ENCODE assay signal across 8 mouse cellular contexts in the genomic region with DNA sequence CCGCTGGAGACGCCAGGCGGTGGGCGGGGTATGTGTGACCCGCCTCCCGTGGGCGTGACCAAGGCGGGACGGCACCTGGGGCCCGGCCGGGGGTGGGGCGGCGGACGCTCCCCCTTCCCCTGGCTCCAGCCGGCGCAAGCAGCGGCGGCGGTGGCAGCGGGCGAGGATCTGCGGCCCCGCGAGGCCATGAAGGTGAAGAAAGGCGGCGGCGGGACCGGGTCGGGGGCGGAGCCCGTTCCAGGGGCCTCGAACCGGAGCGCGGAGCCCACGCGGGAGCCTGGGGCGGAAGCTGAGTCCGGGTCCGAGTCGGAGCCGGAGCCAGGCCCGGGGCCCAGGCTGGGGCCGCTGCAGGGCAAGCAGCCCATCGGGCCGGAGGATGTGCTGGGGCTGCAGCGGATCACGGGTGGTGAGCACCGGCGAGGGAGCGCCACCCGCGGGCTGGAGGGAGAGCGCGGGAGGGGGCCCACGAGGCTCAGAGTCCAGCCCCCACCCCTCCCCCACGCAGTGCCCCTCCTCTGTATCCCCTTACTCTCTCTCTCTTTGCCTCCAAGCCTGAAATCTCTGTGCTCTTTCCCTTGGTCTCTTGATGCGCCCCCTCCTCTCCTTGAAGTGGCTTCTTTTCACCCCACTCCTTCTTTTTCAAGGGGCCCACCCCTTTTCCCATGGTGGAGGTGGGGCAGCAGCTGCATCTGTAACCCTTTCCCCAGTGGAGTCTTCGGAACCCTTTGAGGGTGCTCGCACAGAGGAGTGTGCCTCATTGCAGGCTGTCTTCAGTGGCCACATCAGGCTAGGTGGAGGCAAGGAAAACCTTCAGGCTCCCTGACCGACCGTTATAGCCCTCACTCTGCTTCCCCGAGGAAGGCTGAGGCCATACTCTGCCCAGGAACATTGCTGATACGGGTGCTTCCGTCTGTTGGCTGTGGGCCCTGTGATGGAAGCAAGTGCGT. TPM values are rescaled to one million over a fixed set of nuclear protein-coding genes. Genes with fewer than 3 reads are reported as not detected.
A peak's percentile ranks its signal among the peaks of the same experiment; 100 is the strongest.
DNase-seq lines count a peak whose midpoint lies in the region; ATAC-seq and TF ChIP-seq lines count a peak whose summit lies in the region.

A gene (plus strand): TSS at position 102 of the 947 bp plus-strand sequence.

- H3K9ac ChIP-seq in forebrain, embryonic 15.5 days (replicated peaks) = peak within 1 kb of the TSS; percentile 97
- H3K9ac ChIP-seq in lung, embryonic 15.5 days = peak within 1 kb of the TSS; percentile 87

- H3K9me3 ChIP-seq in forebrain, embryonic 15.5 days = no peaks in the 10 kb centered on the region
- no peaks in the 10 kb centered on the region for H3K9me3 ChIP-seq in lung, embryonic 15.5 days

- H3K4me2 ChIP-seq in forebrain, embryonic 15.5 days (replicated peaks) = peak within 1 kb of the TSS; percentile 65
- H3K4me2 ChIP-seq in lung, embryonic 15.5 days = peak within 1 kb of the TSS; percentile 98

- DNase-seq in MEL-GATA-1-ER (ENCODE audit: extremely low read depth, low read depth) = peak; percentile 44
- peak; percentile 75 for DNase-seq in cerebellum, adult 11-12 months
- DNase-seq in heart, postnatal 4 days = peak; percentile 82
- peak in 1 of 2 experiments; percentile 61 for DNase-seq in layer of hippocampus, adult 8-10 months (ENCODE audit: low spot score in 2 of 2)
- peak; percentile 85 for DNase-seq in thymus, adult 2 months

- peak within 1 kb of the TSS; percentile 88 for H3K27ac ChIP-seq in forebrain, embryonic 15.5 days (replicated peaks)
- H3K27ac ChIP-seq in lung, embryonic 15.5 days = peak within 1 kb of the TSS; percentile 71
- 0 out of 2 replicates have a peak within 1 kb of the TSS, but pooled peaks have one; percentile 27 for H3K27ac ChIP-seq in olfactory bulb, adult 2 months (ENCODE audit: insufficient read depth, low read depth, low read length)
- H3K27ac ChIP-seq in thymus, adult 2 months (ENCODE audit: control insufficient read depth, insufficient read depth, low read length) = no peak within 1 kb of the TSS

- peak; percentile 85 for ATAC-seq in forebrain, embryonic 15.5 days (replicated peaks)
- ATAC-seq in lung, embryonic 15.5 days (ENCODE audit: borderline replicate concordance, extremely low read depth, low FRiP score, low TSS enrichment) = peak; percentile 85

- peaks cover 29% of the 10 kb centered on the region for H3K4me1 ChIP-seq in forebrain, embryonic 15.5 days
- H3K4me1 ChIP-seq in lung, embryonic 15.5 days = peaks cover 36% of the 10 kb centered on the region
- peaks cover 20% of the 10 kb centered on the region for H3K4me1 ChIP-seq in olfactory bulb, adult 2 months (ENCODE audit: control insufficient read depth, insufficient read depth, low read length)
- peaks cover 29% of the 10 kb centered on the region for H3K4me1 ChIP-seq in thymus, adult 2 months (replicated peaks; ENCODE audit: control insufficient read depth, insufficient read depth, low read length)

- WGBS in forebrain, embryonic 15.5 days = under 1% methylated on average over 63 of the region's 66 CpGs
- under 1% methylated on average over 46 of the region's 66 CpGs for WGBS in lung, embryonic 15.5 days
- WGBS in olfactory bulb, adult 2 months = 1% methylated on average over 64 of the region's 66 CpGs
- 3% methylated on average over 64 of the region's 66 CpGs for WGBS in thymus, adult 2 months

- peak within 1 kb of the TSS; percentile 100 for H3K4me3 ChIP-seq in forebrain, embryonic 15.5 days
- peak within 1 kb of the TSS; percentile 92 for H3K4me3 ChIP-seq in lung, embryonic 15.5 days
- peak within 1 kb of the TSS; percentile 93 for H3K4me3 ChIP-seq in olfactory bulb, adult 2 months (ENCODE audit: insufficient read depth, low read depth, low read length)
- H3K4me3 ChIP-seq in thymus, adult 2 months (ENCODE audit: control insufficient read depth, insufficient read depth, low read length) = peak within 1 kb of the TSS; percentile 52

- no peak for TF ChIP-seq CTCF in olfactory bulb, adult 2 months (IDR thresholded peaks at IDR 0.05; ENCODE audit: insufficient read depth, low read depth, low read length)
- no peak for TF ChIP-seq CTCF in thymus, adult 2 months (IDR thresholded peaks at IDR 0.05; ENCODE audit: borderline replicate concordance, control insufficient read depth, extremely low read depth, insufficient read depth, low read length, poor library complexity)

- TF ChIP-seq POLR2A in olfactory bulb, adult 2 months (IDR thresholded peaks at IDR 0.05; ENCODE audit: insufficient read depth, low read depth, low read length) = peak; percentile 53
- no peak for TF ChIP-seq POLR2A in thymus, adult 2 months (IDR thresholded peaks at IDR 0.05; ENCODE audit: control insufficient read depth, extremely low read depth, insufficient read depth, low read length, poor library complexity)

- H3K27me3 ChIP-seq in forebrain, embryonic 15.5 days = no peaks in the 10 kb centered on the region
- no peaks in the 10 kb centered on the region for H3K27me3 ChIP-seq in lung, embryonic 15.5 days
- H3K27me3 ChIP-seq in thymus, adult 2 months (ENCODE audit: control insufficient read depth, insufficient read depth, low read length) = no peaks in the 10 kb centered on the region

- H3K36me3 ChIP-seq in forebrain, embryonic 15.5 days = peaks cover 26% of the 10 kb centered on the region
- peaks cover 26% of the 10 kb centered on the region for H3K36me3 ChIP-seq in lung, embryonic 15.5 days
- H3K36me3 ChIP-seq in thymus, adult 2 months (ENCODE audit: control insufficient read depth, insufficient read depth, low read length) = no peaks in the 10 kb centered on the region; the same call in none of the 2 replicates

RNA-seq across cellular contexts. Expression of the gene that starts here (rescaled TPM):
- polyA plus RNA-seq in forebrain, embryonic 15.5 days (2015; fragmentation: Nextera tagmentation; extraction: Ambion mirVana) = 78.9 and 82.4 TPM in 2 replicates
- total RNA-seq in heart, postnatal 4 days (2021) = 10 to 100 TPM; 13.5 to 14.6 TPM
- total RNA-seq in layer of hippocampus, adult 8-10 months (2022) = 10 to 100 TPM; 30.9 to 37.3 (median 34.9) TPM
- polyA plus RNA-seq in lung, embryonic 15.5 days (2015; fragmentation: Nextera tagmentation; extraction: Ambion mirVana) = 33.4 and 35.7 TPM in 2 replicates
- not detected in 2 replicates for polyA plus RNA-seq in olfactory bulb, adult 2 months (2012; ENCODE audit: insufficient read depth, insufficient read length, low replicate concordance, missing spikeins)
- polyA plus RNA-seq in thymus, adult 2 months (2012; rRNA removed) = 31.1 and 42.0 TPM in 2 replicates

Comparison
In these comparisons a context has a peak if more than half of its experiments do, and no peak if none do; other contexts are left out.
1. RNA of the gene that starts here (polyA plus RNA-seq): 78.9 to 82.4 TPM in forebrain, embryonic 15.5 days, 31.1 to 42.0 TPM in thymus, adult 2 months and 33.4 to 35.7 TPM in lung, embryonic 15.5 days; not detected in olfactory bulb, adult 2 months; every median in the first group is over 10 times any median in the second.
2. Peak in every context shown above with its lines, with median percentiles within 50 percentile points of each other: H3K4me3 ChIP-seq.